Mouse (Mus musculus): ENCODE results near the gene Snn.

The Snn gene

GRCm38 (mm10) chr16:11086299-11086698 is 25.6 kb downstream of the Snn start:
- no peak for DNase-seq (ENCODE audit: low spot score in 2 of 2)

- peak in 1 of 2 experiments; percentile 35 for DNase-seq (ENCODE audit: low spot score in 2 of 2)
Observed at GRCm38 (mm10) chr16:11086856-11087588, 26.3 kb downstream of the Snn start.

GRCm38 (mm10) chr16:11090836-11091570 is 30.3 kb downstream of the Snn start:
- DNase-seq (ENCODE audit: low spot score in 2 of 2) = no peak

- DNase-seq (ENCODE audit: low spot score in 2 of 2) = no peak
Observed at GRCm38 (mm10) chr16:11092061-11092460, 31.3 kb downstream of the Snn start.

- DNase-seq (ENCODE audit: low spot score in 2 of 2) = peak in 1 of 2 experiments; percentile 70
Observed at GRCm38 (mm10) chr16:11092523-11092922, 31.8 kb downstream of the Snn start.

GRCm38 (mm10) chr16:11093717-11094386 is 33.1 kb downstream of the Snn start:
- DNase-seq (ENCODE audit: low spot score in 2 of 2) = no peak

GRCm38 (mm10) chr16:11097301-11097700 is 36.6 kb downstream of the Snn start:
- no peak for DNase-seq (ENCODE audit: low spot score in 2 of 2)

GRCm38 (mm10) chr16:11104905-11105304 is 44.2 kb downstream of the Snn start:
- no peak for DNase-seq (ENCODE audit: low spot score in 2 of 2)

GRCm38 (mm10) chr16:11109198-11109740 is 48.5 kb downstream of the Snn start:
- no peak for DNase-seq (ENCODE audit: low spot score in 2 of 2)

- DNase-seq (ENCODE audit: low spot score in 2 of 2) = no peak
Observed at GRCm38 (mm10) chr16:11122625-11123024, 61.9 kb downstream of the Snn start.

GRCm38 (mm10) chr16:11124110-11124509 is 63.4 kb downstream of the Snn start:
- no peak for DNase-seq (ENCODE audit: low spot score in 2 of 2)

Measured in right cerebral cortex, adult 2 months (tissue).